8 mouse cellular contexts compared by ENCODE assay signal in the genomic region with DNA sequence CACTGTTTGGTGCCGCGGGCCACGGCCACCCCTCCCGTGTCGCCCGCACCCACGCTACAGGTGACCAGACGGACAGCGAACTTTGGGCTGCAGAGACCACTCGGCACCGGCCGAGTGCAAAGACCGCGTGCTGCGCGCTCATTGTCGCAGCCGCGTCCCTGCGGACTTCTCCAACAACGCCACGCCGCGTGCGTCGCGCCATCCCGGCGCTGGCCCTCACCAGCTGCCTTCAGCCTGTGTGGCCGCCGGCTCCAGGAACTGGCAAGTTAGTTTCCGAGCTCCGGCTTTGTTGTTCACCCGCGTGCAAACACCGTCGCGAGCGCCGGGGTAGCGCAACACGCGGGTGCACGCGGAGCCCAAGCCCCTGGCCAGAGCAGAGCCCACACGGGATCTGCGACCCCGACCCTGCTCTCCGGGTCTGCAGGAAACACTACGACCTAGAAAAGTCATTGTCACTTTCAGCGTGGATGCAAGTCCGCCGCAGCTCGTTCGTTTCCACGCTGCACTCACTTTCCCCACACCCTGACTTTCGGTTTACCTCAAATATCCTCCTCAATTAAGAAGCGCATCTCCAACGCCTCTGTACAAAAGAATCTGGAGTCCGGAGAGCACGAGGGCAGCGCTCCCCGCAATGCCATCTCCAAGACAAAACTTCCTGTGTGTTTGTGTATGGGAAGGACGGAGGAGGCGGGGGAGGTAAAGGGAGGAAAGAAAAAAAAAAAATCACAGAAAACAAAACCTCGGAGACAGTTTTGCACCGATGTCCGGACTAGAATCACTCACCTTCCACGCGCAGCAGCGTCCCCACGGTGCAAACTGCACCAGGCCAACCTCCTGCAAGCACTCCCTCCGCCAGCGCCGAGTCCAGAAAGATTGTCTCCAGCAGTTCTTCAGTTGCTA. TPM values are rescaled to one million over a fixed set of nuclear protein-coding genes. Genes with fewer than 3 reads are reported as not detected.
DNase-seq lines count a peak whose midpoint lies in the region; ATAC-seq lines count a peak whose summit lies in the region.

No protein-coding gene starts in this region.

- H3K9me3 ChIP-seq in forebrain, embryonic 11.5 days (ENCODE audit: control insufficient read depth, low read length): no peaks in the 10 kb centered on the region

- H3K4me1 ChIP-seq in brown adipose tissue, adult 24 weeks (ENCODE audit: control insufficient read depth, insufficient read depth, insufficient read length, low read length): no peaks in the 10 kb centered on the region
- H3K4me1 ChIP-seq in forebrain, embryonic 11.5 days (replicated peaks; ENCODE audit: control insufficient read depth, insufficient read depth, low read length): peaks cover 7% of the 10 kb centered on the region; the same call in 1 of the 2 replicates

- peak; percentile 40 for ATAC-seq in forebrain, embryonic 11.5 days (replicated peaks; ENCODE audit: low FRiP score)

- peak overlapping the region; percentile 85 for H3K4me3 ChIP-seq in brown adipose tissue, adult 24 weeks (ENCODE audit: insufficient read depth, low read depth, low read length)
- peak overlapping the region; percentile 95 for H3K4me3 ChIP-seq in forebrain, embryonic 11.5 days (ENCODE audit: low read depth, low read length)

- no peaks in the 10 kb centered on the region; the same call in 1 of the 2 replicates for H3K36me3 ChIP-seq in forebrain, embryonic 11.5 days (ENCODE audit: control insufficient read depth, insufficient read depth, low read length)

- peak overlapping the region; percentile 63 for H3K4me2 ChIP-seq in forebrain, embryonic 11.5 days (ENCODE audit: low read depth, low read length, severe bottlenecking)

- intact Hi-C loops in heart, postnatal 10 days (cut with DNase I): loop anchor here (5.0 kb wide), 2 partner anchors 157 to 362 kb away; partner anchors contain the start of genes Dennd5b and Resf1

- H3K27ac ChIP-seq in brown adipose tissue, adult 24 weeks (replicated peaks; ENCODE audit: low read depth, low read length): no peak overlapping the region
- H3K27ac ChIP-seq in forebrain, embryonic 11.5 days (ENCODE audit: low read depth, low read length): peak overlapping the region; percentile 91

- no peaks in the 10 kb centered on the region for H3K27me3 ChIP-seq in forebrain, embryonic 11.5 days (ENCODE audit: control insufficient read depth, insufficient read depth, low read length)

- WGBS in forebrain, embryonic 11.5 days: under 1% methylated on average over 72 of the region's 75 CpGs

- peak; percentile 58 for DNase-seq in ES-CJ7 (ENCODE audit: low read depth, low spot score)
- DNase-seq in forebrain, embryonic 11.5 days (ENCODE audit: low spot score): peak; percentile 83
- peak; percentile 43 to 63 for DNase-seq in heart, postnatal 10 days
- DNase-seq in layer of hippocampus, postnatal 14 days (ENCODE audit: low spot score in 2 of 2): peak; percentile 22 to 26
- peak; percentile 13 for DNase-seq in lung, postnatal 25 days (ENCODE audit: low spot score)
- DNase-seq in retina, postnatal 7 days (ENCODE audit: low read depth, low spot score): peak; percentile 31
- DNase-seq in urinary bladder, adult 2 months (ENCODE audit: low spot score): peak; percentile 48

- peak overlapping the region; percentile 99 for H3K9ac ChIP-seq in forebrain, embryonic 11.5 days (ENCODE audit: low read length)

RNA-seq across cellular contexts. Expression of gene Sinhcaf, which starts 0.5 kb away (rescaled TPM):
- polyA plus RNA-seq in brown adipose tissue, adult 24 weeks (2012; ENCODE audit: insufficient read depth, insufficient read length, missing spikeins): 1.3 and 2.3 TPM in 2 replicates
- polyA plus RNA-seq in forebrain, embryonic 11.5 days (2014; fragmentation: Nextera tagmentation; extraction: Ambion mirVana): 292 and 305 TPM in 2 replicates
- total RNA-seq in heart, postnatal 10 days (2021): 10 to 100 TPM in 1 of 2 experiments, 1 to 10 TPM in 1; 9.0 to 11.6 TPM
- total RNA-seq in layer of hippocampus, postnatal 14 days (2021): 1 to 10 TPM; 5.9 to 9.6 TPM
- 17.8 and 20.9 TPM in 2 replicates for polyA plus RNA-seq in urinary bladder, adult 2 months (2012; rRNA removed)

RNA-seq across cellular contexts. Expression of gene Caprin2, which starts 49.7 kb away (rescaled TPM):
- polyA plus RNA-seq in brown adipose tissue, adult 24 weeks (2012; ENCODE audit: insufficient read depth, insufficient read length, missing spikeins): 3.3 and 5.3 TPM in 2 replicates
- polyA plus RNA-seq in forebrain, embryonic 11.5 days (2014; fragmentation: Nextera tagmentation; extraction: Ambion mirVana): 14.1 and 15.8 TPM in 2 replicates
- total RNA-seq in heart, postnatal 10 days (2021): 1 to 10 TPM; 6.2 to 7.8 TPM
- 10 to 100 TPM in 1 of 2 experiments, 1 to 10 TPM in 1; 7.7 to 11.2 TPM for total RNA-seq in layer of hippocampus, postnatal 14 days (2021)
- polyA plus RNA-seq in urinary bladder, adult 2 months (2012; rRNA removed): 16.5 and 19.3 TPM in 2 replicates

Comparison
In these comparisons a context has a peak if more than half of its experiments do, and no peak if none do; other contexts are left out.
1. DNase-seq: peak in every context shown above with its lines; median percentile 83 in forebrain, embryonic 11.5 days; 58 in ES-CJ7; 53 in heart, postnatal 10 days; 48 in urinary bladder, adult 2 months; 31 in retina, postnatal 7 days; 24 in layer of hippocampus, postnatal 14 days; 13 in lung, postnatal 25 days.
2. RNA of gene Sinhcaf, which starts 0.5 kb away (polyA plus RNA-seq): 292 to 305 TPM in forebrain, embryonic 11.5 days; 17.8 to 20.9 TPM in urinary bladder, adult 2 months and 1.3 to 2.3 TPM in brown adipose tissue, adult 24 weeks; every median in the first group is over 10 times any median in the second.